Mouse (Mus musculus) erythroblast, embryonic 14.5 days (primary cell): ENCODE results near the gene Slc25a47. TPM values are rescaled to one million over a fixed set of nuclear protein-coding genes. Genes with fewer than 3 reads are reported as not detected.

Experiments
- H3K27me3 ChIP-seq: 2 replicates; pipeline ENCODE4 v1.6.1; 2012; ENCODE audit warnings: inconsistent platforms; ENCODE audit not compliant: control insufficient read depth
- H3K36me3 ChIP-seq: 2 replicates; pipeline ENCODE4 v1.6.1; 2012; ENCODE audit warnings: mild to moderate bottlenecking, inconsistent platforms; ENCODE audit not compliant: control insufficient read depth
- H3K4me1 ChIP-seq: 2 replicates; pipeline ENCODE4 v1.6.1; 2012; ENCODE audit warnings: inconsistent platforms; ENCODE audit not compliant: control insufficient read depth
- H3K4me3 ChIP-seq: replicated peaks from 2 replicates; pipeline ENCODE3; 2012; ENCODE audit warnings: moderate library complexity, mild to moderate bottlenecking, inconsistent platforms
- H3K9me3 ChIP-seq: 2 replicates; pipeline ENCODE4 v1.6.1; 2012; ENCODE audit warnings: low read length, inconsistent platforms, mixed read lengths; ENCODE audit not compliant: control insufficient read depth
- GATA1 ChIP-seq: IDR thresholded peaks from 2 replicates; pipeline ENCODE4 v1.6.1; 2012; ENCODE audit warnings: low read length, inconsistent platforms, mixed read lengths
- TAL1 ChIP-seq: IDR thresholded peaks from 3 replicates; pipeline ENCODE4 v1.6.1; 2012; ENCODE audit warnings: low read length, inconsistent platforms, mixed read lengths
- polyA plus RNA-seq: library from polyadenylated mRNA; stranded (reverse); fragments of >175 nt; gene quantifications from 2 replicates; pipeline ENCODE4 v1.2.3, GENCODE M21; 2012

The Slc25a47 gene
- polyA plus RNA-seq, 1 experiment: 0.19 TPM

DNA sequence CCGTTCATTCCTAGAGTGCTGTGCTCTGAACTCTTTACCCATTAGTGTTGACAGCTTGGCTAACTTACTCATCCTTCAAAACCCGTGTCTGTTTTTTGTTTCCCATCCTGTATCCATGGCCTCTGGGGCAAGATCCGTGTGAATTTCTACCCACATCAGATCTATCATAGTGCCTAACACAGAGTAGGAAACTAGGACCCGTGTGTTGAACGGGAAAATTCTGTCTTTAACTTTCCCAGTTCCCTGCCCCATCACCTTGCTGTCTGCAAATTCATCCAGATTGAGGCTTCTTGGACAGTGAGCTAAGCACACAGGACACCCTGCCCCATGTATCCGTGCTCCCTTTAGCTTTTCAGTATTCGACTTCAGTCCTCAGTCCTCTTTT lies 58.6 kb downstream of the Slc25a47 start:
- no peaks in the 10 kb centered on the region for H3K9me3 ChIP-seq
- H3K36me3 ChIP-seq: peaks cover 23% of the 10 kb centered on the region
- peak overlapping the region; percentile 91 for H3K4me3 ChIP-seq

GRCm38 (mm10) chr12:108896006-108896405 lies 60.2 kb downstream of the Slc25a47 start:
- Histone ChIP-seq H3K27me3 (no peaks in the 10 kb centered on the region), H3K36me3 (peaks cover 10% of the 10 kb centered on the region), H3K4me1 (peaks cover 33% of the 10 kb centered on the region), H3K9me3 (no peaks in the 10 kb centered on the region), H3K4me3 (no peak overlapping the region)
- TF ChIP-seq TAL1: no peak
- no peak for TF ChIP-seq GATA1

More for the DNA sequence above, 58.6 kb downstream of the Slc25a47 start:
- TF ChIP-seq TAL1 (no peak), GATA1 (no peak)
- H3K4me1 ChIP-seq: peaks cover 34% of the 10 kb centered on the region
- no peaks in the 10 kb centered on the region for H3K27me3 ChIP-seq

DNA sequence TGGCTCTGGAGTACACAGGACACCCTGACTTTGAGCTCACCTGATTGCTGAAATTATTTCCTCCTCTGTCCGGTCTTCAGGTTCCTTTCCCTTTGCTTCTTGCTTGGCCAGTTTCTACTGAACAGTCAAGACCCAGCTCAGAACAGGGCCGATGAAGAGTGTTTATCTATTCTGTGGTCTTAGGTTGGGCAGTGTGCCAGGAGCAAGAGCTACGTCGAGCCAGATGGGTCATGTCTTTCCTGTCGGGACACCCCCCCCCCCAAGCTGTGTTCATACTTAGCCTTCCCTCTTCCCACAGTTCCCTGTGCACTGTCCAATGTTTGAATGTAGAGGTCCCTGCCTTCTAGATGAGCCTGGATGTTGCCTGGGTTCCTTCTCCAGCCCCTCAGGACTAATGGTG lies 65.5 kb downstream of the Slc25a47 start:
- Histone ChIP-seq H3K4me3 (no peak overlapping the region), H3K9me3 (no peaks in the 10 kb centered on the region), H3K27me3 (no peaks in the 10 kb centered on the region), H3K36me3 (peaks cover 6% of the 10 kb centered on the region), H3K4me1 (peaks cover 7% of the 10 kb centered on the region)
- TF ChIP-seq TAL1 (no peak), GATA1 (no peak)

GRCm38 (mm10) chr12:108902940-108903339 lies 67.1 kb downstream of the Slc25a47 start:
- H3K27me3 ChIP-seq: no peaks in the 10 kb centered on the region
- no peak for TF ChIP-seq TAL1
- peaks cover 7% of the 10 kb centered on the region for H3K4me1 ChIP-seq
- H3K36me3 ChIP-seq: peaks cover 3% of the 10 kb centered on the region
- H3K9me3 ChIP-seq: no peaks in the 10 kb centered on the region
- no peak overlapping the region for H3K4me3 ChIP-seq

- TF ChIP-seq TAL1 (no peak), GATA1 (no peak)
- Histone ChIP-seq H3K27me3 (no peaks in the 10 kb centered on the region), H3K4me1 (peaks cover 7% of the 10 kb centered on the region), H3K9me3 (no peaks in the 10 kb centered on the region), H3K36me3 (no peaks in the 10 kb centered on the region; the same call in none of the 2 replicates), H3K4me3 (no peak overlapping the region)
Measured at GRCm38 (mm10) chr12:108903600-108904275, 67.9 kb downstream of the Slc25a47 start.

DNA sequence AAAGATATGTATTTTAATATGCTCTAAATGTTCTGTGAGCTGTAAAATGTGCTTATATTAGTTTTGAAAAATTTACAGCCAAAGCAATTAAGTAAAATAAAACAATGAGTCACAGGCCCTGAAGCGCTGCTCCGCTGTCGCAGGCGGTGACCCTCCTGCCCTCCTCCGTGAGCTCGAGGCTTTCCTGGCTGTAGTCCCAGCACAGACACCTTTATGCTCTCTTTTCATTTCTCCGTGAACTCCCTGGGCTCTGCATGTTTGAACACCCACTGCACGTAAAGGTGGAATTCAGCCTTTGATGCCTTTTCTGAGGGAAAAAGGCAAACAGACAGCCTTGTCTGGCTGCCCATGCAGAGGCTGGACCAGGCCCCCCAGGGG lies 68.4 kb downstream of the Slc25a47 start:
- TF ChIP-seq TAL1 (no peak), GATA1 (no peak)
- Histone ChIP-seq H3K4me3 (no peak overlapping the region), H3K9me3 (no peaks in the 10 kb centered on the region), H3K4me1 (peaks cover 7% of the 10 kb centered on the region), H3K27me3 (no peaks in the 10 kb centered on the region), H3K36me3 (no peaks in the 10 kb centered on the region; the same call in none of the 2 replicates)

- no peaks in the 10 kb centered on the region for H3K27me3 ChIP-seq
- H3K4me1 ChIP-seq: peaks cover 7% of the 10 kb centered on the region
- H3K9me3 ChIP-seq: no peaks in the 10 kb centered on the region
- H3K4me3 ChIP-seq: no peak overlapping the region
- TF ChIP-seq GATA1: no peak
- no peak for TF ChIP-seq TAL1
- H3K36me3 ChIP-seq: no peaks in the 10 kb centered on the region; the same call in 1 of the 2 replicates
Measured at GRCm38 (mm10) chr12:108905620-108906302, 69.9 kb downstream of the Slc25a47 start.

GRCm38 (mm10) chr12:108906398-108906797 lies 70.6 kb downstream of the Slc25a47 start:
- Histone ChIP-seq H3K36me3 (no peaks in the 10 kb centered on the region; the same call in 1 of the 2 replicates), H3K27me3 (no peaks in the 10 kb centered on the region), H3K9me3 (no peaks in the 10 kb centered on the region), H3K4me1 (peaks cover 7% of the 10 kb centered on the region), H3K4me3 (no peak overlapping the region)
- TF ChIP-seq TAL1 (no peak), GATA1 (no peak)

Other genes with a start within 250 kb of the Slc25a47 start
- gene Degs2, start 133.7 kb upstream of the Slc25a47 start, polyA plus RNA-seq: 0.04 TPM in 1 of 2 replicates, not detected in the other
- 3.0 and 3.3 TPM in 2 replicates for gene Yy1, start 43.1 kb upstream of the Slc25a47 start, polyA plus RNA-seq
- gene Slc25a29, start 163 bp upstream of the Slc25a47 start, polyA plus RNA-seq: 0.02 TPM in 1 of 2 replicates, not detected in the other
- 0.57 and 0.76 TPM in 2 replicates for gene Wdr25, start 57.6 kb downstream of the Slc25a47 start, polyA plus RNA-seq
- 1.4 and 2.1 TPM in 2 replicates for gene Wars, start 58.1 kb downstream of the Slc25a47 start, polyA plus RNA-seq
- gene Begain, start 232.2 kb downstream of the Slc25a47 start, polyA plus RNA-seq: 0.03 TPM in 1 of 2 replicates, not detected in the other